In the genomic region with DNA sequence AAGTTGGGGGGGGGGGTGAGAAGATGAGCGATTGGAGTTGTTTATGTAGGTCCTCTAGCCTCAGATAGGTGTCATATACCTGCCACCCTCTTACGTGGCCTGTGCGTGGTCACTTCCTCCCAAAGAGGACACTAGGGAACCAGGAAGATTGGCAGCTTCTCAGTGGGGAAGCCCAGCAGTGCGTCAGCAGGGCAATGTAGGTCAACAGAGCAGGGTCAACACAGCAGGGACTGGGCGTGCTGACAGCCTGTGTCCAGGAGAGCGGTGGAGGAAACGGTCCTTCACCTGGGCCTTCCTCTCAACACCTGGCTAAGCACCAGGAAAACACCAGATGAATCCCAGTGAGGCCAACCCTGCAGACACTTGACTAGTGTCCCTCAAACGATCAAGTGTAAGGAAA, we compare ENCODE assay signal across 10 mouse cellular contexts.
DNase-seq lines count a peak whose midpoint lies in the region.
"Had no signal": no experiment of that assay in that cellular context is flagged by ENCODE, and none has a peak within 500 bp of the region (broad histone marks: within the 10 kb centered on the region; RNA-seq: fewer than 3 reads in every experiment).

No protein-coding gene starts in this region.

- H3K36me3 ChIP-seq in heart, embryonic 10.5 days, result no peaks in the 10 kb centered on the region
- H3K36me3 ChIP-seq in forebrain, embryonic 10.5 days (replicated peaks), result no peaks in the 10 kb centered on the region

- peaks cover 15% of the 10 kb centered on the region; the same call in 1 of the 2 replicates for H3K4me1 ChIP-seq in heart, embryonic 10.5 days
- peaks cover 37% of the 10 kb centered on the region for H3K4me1 ChIP-seq in forebrain, embryonic 10.5 days

- no peak overlapping the region for H3K4me3 ChIP-seq in heart, embryonic 10.5 days
- no peak overlapping the region for H3K4me3 ChIP-seq in forebrain, embryonic 10.5 days

- H3K27ac ChIP-seq in heart, embryonic 10.5 days, result no peak overlapping the region
- H3K27ac ChIP-seq in forebrain, embryonic 10.5 days, result no peak overlapping the region
- H3K27ac ChIP-seq: liver, embryonic 14.5 days had no signal

- DNase-seq in cerebellum, postnatal 36 days, result peak; percentile 3 to 6
- DNase-seq in cerebellum, adult 11-12 months, result no peak
- peak; percentile 37 for DNase-seq in adrenal gland, postnatal 25 days
- DNase-seq in large intestine, adult 2 months (ENCODE audit: low read depth, low spot score), result peak; percentile 39
- DNase-seq in lung, postnatal 14 days, result peak; percentile 36
- no peak for DNase-seq in heart, embryonic 10.5 days (ENCODE audit: low spot score)
- no peak for DNase-seq in B cell, adult 2 months
- no peak for DNase-seq in forebrain, embryonic 10.5 days (ENCODE audit: extremely low spot score, low spot score)
- DNase-seq: heart, postnatal 36 days had no signal

- WGBS in large intestine, adult 2 months, result 27% methylated on average over 8 of the region's 8 CpGs
- 38% methylated on average over 8 of the region's 8 CpGs for WGBS in heart, embryonic 10.5 days
- 46% methylated on average over 8 of the region's 8 CpGs for WGBS in forebrain, embryonic 10.5 days

- H3K27me3 ChIP-seq in heart, embryonic 10.5 days (ENCODE audit: insufficient read depth, poor library complexity, severe bottlenecking), result peaks cover 6% of the 10 kb centered on the region; the same call in 1 of the 2 replicates
- no peaks in the 10 kb centered on the region for H3K27me3 ChIP-seq in forebrain, embryonic 10.5 days (ENCODE audit: poor library complexity, severe bottlenecking)

- no peaks in the 10 kb centered on the region for H3K9me3 ChIP-seq in heart, embryonic 10.5 days
- H3K9me3 ChIP-seq in forebrain, embryonic 10.5 days, result no peaks in the 10 kb centered on the region

Comparison
In these comparisons a context has a peak if more than half of its experiments do, and no peak if none do; other contexts are left out.
1. DNase-seq: peak in cerebellum, postnatal 36 days (2 of 2), adrenal gland, postnatal 25 days (single experiment), large intestine, adult 2 months (single experiment) and lung, postnatal 14 days (single experiment); none in cerebellum, adult 11-12 months (single experiment), heart, embryonic 10.5 days (single experiment), B cell, adult 2 months (0 of 2) and forebrain, embryonic 10.5 days (single experiment).